Mouse (Mus musculus) CH12.LX (cell line): ENCODE measurements around the gene St7l. TPM values are rescaled to one million over a fixed set of nuclear protein-coding genes. Genes with fewer than 3 reads are reported as not detected.

Experiments used
- DNase-seq: peaks from one replicate; pipeline ENCODE4 v3.0.0-alpha.2; 2013; ENCODE audit errors: extremely low read depth
- H3K27ac ChIP-seq: 2 replicates; pipeline ENCODE4 v1.5.1; 2012; ENCODE audit warnings: low read depth, mild to moderate bottlenecking, control low read depth, moderate library complexity; ENCODE audit not compliant: insufficient read depth
- H3K27me3 ChIP-seq: replicated peaks from 2 replicates; pipeline ENCODE3; 2012; ENCODE audit warnings: inconsistent platforms
- H3K36me3 ChIP-seq, 2 experiments: replicated peaks in 1 of 2; 2 replicates each; pipeline versions ENCODE3 to v1.6.1; 2012; ENCODE audit warnings: inconsistent platforms in 1 of 2, low read length in 1 of 2, mild to moderate bottlenecking in 1 of 2, mixed read lengths in 1 of 2, moderate library complexity in 1 of 2; ENCODE audit not compliant: control insufficient read depth in 1 of 2, insufficient read depth in 1 of 2
- H3K4me1 ChIP-seq, 2 experiments: 2 replicates each; pipeline ENCODE4 v1.6.1; 2012; ENCODE audit warnings: inconsistent platforms in 1 of 2, moderate library complexity in 1 of 2; ENCODE audit not compliant: insufficient read depth in 2 of 2, control insufficient read depth in 1 of 2
- H3K4me2 ChIP-seq: 2 replicates; pipeline ENCODE4 v1.6.1; 2012; ENCODE audit warnings: low read depth, mild to moderate bottlenecking, control low read depth; ENCODE audit not compliant: poor library complexity, insufficient read depth, severe bottlenecking
- H3K4me3 ChIP-seq, 3 experiments: fragments of 150-350 bp in 1 of 3; sonication (generic) in 1 of 3; replicated peaks in 1 of 3; 2 replicates each; pipeline versions ENCODE3 to v1.5.1; 2011 to 2012; ENCODE audit warnings: low read depth in 2 of 3, low read length in 2 of 3, mild to moderate bottlenecking in 2 of 3, moderate library complexity in 2 of 3, control low read depth in 1 of 3, improper control_type of control experiment in 1 of 3, inconsistent platforms in 1 of 3, mixed read lengths in 1 of 3; ENCODE audit not compliant: poor library complexity in 1 of 3
- H3K79me2 ChIP-seq: replicated peaks from 2 replicates; pipeline ENCODE4 v1.6.1; 2012; ENCODE audit warnings: mild to moderate bottlenecking, moderate library complexity; ENCODE audit not compliant: control insufficient read depth, poor library complexity, insufficient read depth, severe bottlenecking; ENCODE audit errors: extremely low read depth
- H3K9ac ChIP-seq: 2 replicates; pipeline ENCODE4 v1.6.1; 2012; ENCODE audit warnings: low read depth, mild to moderate bottlenecking, control low read depth, moderate library complexity; ENCODE audit not compliant: insufficient read depth
- H3K9me3 ChIP-seq: replicated peaks from 2 replicates; pipeline ENCODE3; 2012; ENCODE audit warnings: low read length, inconsistent platforms, mixed read lengths
- CHD2 ChIP-seq: IDR thresholded peaks from 2 replicates; pipeline ENCODE4 v1.6.1; 2011; ENCODE audit warnings: low read length, improper control_type of control experiment
- CTCF ChIP-seq, 2 experiments: IDR thresholded peaks in 1 of 2; conservative IDR thresholded peaks in 1 of 2; 2 replicates each; pipeline ENCODE4 v1.5.1; 2011 to 2012; ENCODE audit warnings: low read depth in 2 of 2, low read length in 2 of 2, improper control_type of control experiment in 1 of 2, inconsistent platforms in 1 of 2, mild to moderate bottlenecking in 1 of 2, moderate library complexity in 1 of 2
- E2F4 ChIP-seq: IDR thresholded peaks from 2 replicates; pipeline ENCODE4 v1.6.1; 2011; ENCODE audit warnings: low read depth, low read length, improper control_type of control experiment; ENCODE audit not compliant: insufficient replicate concordance
- ELF1 ChIP-seq: IDR thresholded peaks from 2 replicates; pipeline ENCODE4 v1.6.1; 2014; ENCODE audit warnings: low read depth, mild to moderate bottlenecking, inconsistent platforms, low read length, improper control_type of control experiment
- ETS1 ChIP-seq: conservative IDR thresholded peaks from 2 replicates; pipeline ENCODE4 v1.6.1; 2012; ENCODE audit warnings: low read depth, mild to moderate bottlenecking, inconsistent platforms, low read length, improper control_type of control experiment, moderate library complexity
- JUN ChIP-seq: IDR thresholded peaks from 2 replicates; pipeline ENCODE4 v1.6.1; 2011; ENCODE audit warnings: low read depth, mild to moderate bottlenecking, low read length, improper control_type of control experiment, moderate library complexity; ENCODE audit not compliant: insufficient read depth
- JUND ChIP-seq: conservative IDR thresholded peaks from 2 replicates; pipeline ENCODE4 v1.6.1; 2011; ENCODE audit warnings: low read depth, low read length, improper control_type of control experiment
- KAT2A ChIP-seq: IDR thresholded peaks from 2 replicates; pipeline ENCODE4 v1.6.1; 2012; ENCODE audit warnings: low read length, improper control_type of control experiment, inconsistent platforms; ENCODE audit not compliant: insufficient replicate concordance
- MAX ChIP-seq: IDR thresholded peaks from 2 replicates; pipeline ENCODE4 v1.6.1; 2011; ENCODE audit warnings: low read length, improper control_type of control experiment
- MEF2A ChIP-seq: IDR thresholded peaks from 2 replicates; pipeline ENCODE4 v1.6.1; 2014; ENCODE audit warnings: low read depth, mild to moderate bottlenecking, inconsistent platforms, low read length, improper control_type of control experiment, borderline replicate concordance
- NELFE ChIP-seq: IDR thresholded peaks from 2 replicates; pipeline ENCODE4 v1.6.1; 2011; ENCODE audit warnings: low read depth, low read length, improper control_type of control experiment
- NRF1 ChIP-seq: IDR thresholded peaks from 2 replicates; pipeline ENCODE4 v1.6.1; 2014; ENCODE audit warnings: low read depth, mild to moderate bottlenecking, inconsistent platforms, low read length, improper control_type of control experiment, moderate library complexity
- POLR2A ChIP-seq: IDR thresholded peaks from 2 replicates; pipeline ENCODE4 v1.6.1; 2011; ENCODE audit warnings: low read depth, mild to moderate bottlenecking, improper control_type of control experiment, low read length
- POLR2AphosphoS2 ChIP-seq: IDR thresholded peaks from 2 replicates; pipeline ENCODE4 v1.6.1; 2011; ENCODE audit warnings: low read depth, low read length, improper control_type of control experiment
- RAD21 ChIP-seq: IDR thresholded peaks from 2 replicates; pipeline ENCODE4 v1.6.1; 2011; ENCODE audit warnings: low read depth, mild to moderate bottlenecking, low read length, improper control_type of control experiment, moderate library complexity
- RCOR1 ChIP-seq: conservative IDR thresholded peaks from 2 replicates; pipeline ENCODE4 v1.6.1; 2012; ENCODE audit warnings: low read depth, mild to moderate bottlenecking, inconsistent platforms, low read length, improper control_type of control experiment
- SMC3 ChIP-seq: IDR thresholded peaks from 2 replicates; pipeline ENCODE4 v1.6.1; 2011; ENCODE audit warnings: low read depth, low read length, improper control_type of control experiment
- TBP ChIP-seq: conservative IDR thresholded peaks from 2 replicates; pipeline ENCODE4 v1.6.1; 2011; ENCODE audit warnings: low read depth, low read length, improper control_type of control experiment
- TCF12 ChIP-seq: IDR thresholded peaks from 2 replicates; pipeline ENCODE4 v1.6.1; 2014; ENCODE audit warnings: low read depth, mild to moderate bottlenecking, inconsistent platforms, low read length, improper control_type of control experiment
- UBTF ChIP-seq: IDR thresholded peaks from 2 replicates; pipeline ENCODE4 v1.6.1; 2012; ENCODE audit warnings: low read depth, mild to moderate bottlenecking, inconsistent platforms, low read length, improper control_type of control experiment, moderate library complexity
- USF2 ChIP-seq: conservative IDR thresholded peaks from 2 replicates; pipeline ENCODE4 v1.6.1; 2011; ENCODE audit warnings: low read depth, low read length, improper control_type of control experiment
- ZC3H11A ChIP-seq: IDR thresholded peaks from 2 replicates; pipeline ENCODE4 v1.6.1; 2012; ENCODE audit warnings: low read depth, mild to moderate bottlenecking, inconsistent platforms, low read length, improper control_type of control experiment
- ZMIZ1 ChIP-seq: IDR thresholded peaks from 2 replicates; pipeline ENCODE4 v1.6.1; 2012; ENCODE audit warnings: low read depth, mild to moderate bottlenecking, inconsistent platforms, low read length, improper control_type of control experiment
- dilution Hi-C: fragments of 300-500 bp; cut with MboI; formaldehyde crosslinking; loops from 2 replicates; pipeline ENCODE4 v1.14.3; 2020; ENCODE audit warnings: low sequenced_read_pairs; ENCODE audit not compliant: extremely low pct_unique_long_range_greater_than_20kb, extremely low pct_ligation_motif_present
- in situ Hi-C: fragments of 300-500 bp; cut with MboI; formaldehyde crosslinking; loops from 3 replicates; pipeline ENCODE4 v1.14.3; 2019; ENCODE audit warnings: low sequenced_read_pairs, low pct_ligation_motif_present, low pct_unique_long_range_greater_than_20kb, mixed read lengths
- polyA plus RNA-seq: library from polyadenylated mRNA; unstranded; fragments of >175 nt; gene quantifications from 2 replicates; pipeline ENCODE4 v1.2.1, GENCODE M21; 2012; ENCODE audit warnings: low read depth; ENCODE audit not compliant: insufficient read length
- total RNA-seq, 2 experiments: library from RNA; depleted of rRNA; stranded (reverse); fragments of 300-350 nt in 1 of 2; fragments of >200 nt in 1 of 2; gene quantifications; 2 replicates each; pipeline ENCODE4 v1.2.3; 2012 to 2014

The St7l gene
- total and polyA plus RNA-seq, 3 experiments, result 8.1 to 14.1 (median 10.4) TPM

- Histone ChIP-seq H3K36me3 (no peaks in the 10 kb centered on the region), H3K9ac (no peak overlapping the region), H3K27ac (no peak overlapping the region), H3K4me3 (no peak overlapping the region), H3K4me2 (no peak overlapping the region), H3K9me3 (no peaks in the 10 kb centered on the region), H3K27me3 (peaks cover 2% of the 10 kb centered on the region), H3K4me1 (peaks cover 3 to 7% of the 10 kb centered on the region in 2 experiments; a peak in 2 of 4 replicates), H3K79me2 (no peaks in the 10 kb centered on the region)
- DNase-seq, result no peak
- no peak for TF ChIP-seq ETS1
- no peak for TF ChIP-seq ZMIZ1
- no peak for TF ChIP-seq E2F4
- no peak for TF ChIP-seq SMC3
- no peak for TF ChIP-seq JUND
- no peak for TF ChIP-seq MAX
- no peak for TF ChIP-seq UBTF
- TF ChIP-seq JUN, result no peak
- TF ChIP-seq ZC3H11A, result no peak
- no peak for TF ChIP-seq RAD21
- TF ChIP-seq POLR2AphosphoS2, result no peak
- no peak for TF ChIP-seq CHD2
- TF ChIP-seq NELFE, result no peak
- TF ChIP-seq KAT2A, result no peak
- TF ChIP-seq POLR2A, result no peak
- TF ChIP-seq TCF12, result no peak
- no peak for TF ChIP-seq RCOR1
- TF ChIP-seq USF2, result no peak
- TF ChIP-seq NRF1, result no peak
- in situ Hi-C loops, result loop anchor here (10.0 kb wide), 1 partner anchor 180 kb away; the partner anchor contains the start of genes Fam19a3, Ppm1j and Rhoc
- dilution Hi-C loops, result no loop called here
Measured at GRCm38 (mm10) chr3:104965070-104965855, 101.5 kb downstream of the St7l start.

DNA sequence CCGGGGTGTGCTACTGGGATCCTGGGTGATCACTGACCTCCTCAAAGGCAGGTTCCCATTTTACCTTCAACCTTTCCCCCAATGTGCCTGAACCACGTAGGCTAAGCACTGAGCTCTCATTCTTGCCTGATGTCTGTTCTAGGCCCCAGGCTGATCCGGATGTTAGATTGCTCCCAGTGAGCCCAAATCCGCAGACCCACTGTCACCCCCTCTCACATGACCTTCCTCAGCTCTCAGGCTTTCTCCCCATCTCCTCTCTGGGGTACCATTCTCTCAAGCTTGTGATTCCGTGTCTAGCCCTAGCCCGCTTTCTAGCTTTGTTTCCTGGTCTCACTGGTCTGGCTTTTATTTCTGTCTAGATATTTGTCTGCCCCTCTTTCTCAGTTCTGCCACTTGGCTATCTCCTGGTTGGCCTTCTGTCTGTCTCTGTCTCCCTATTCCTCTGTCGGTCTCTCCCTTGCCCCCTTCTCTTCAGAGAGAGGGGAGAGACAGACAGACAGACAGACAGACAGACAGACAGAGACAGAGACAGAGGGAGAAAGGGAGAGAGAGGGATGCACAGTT, 102.3 kb downstream of the St7l start:
- TF ChIP-seq ZC3H11A (no peak), JUN (no peak), MEF2A (no peak), ELF1 (no peak), TBP (no peak), ETS1 (no peak), CTCF (conservative IDR thresholded peaks at IDR 0.05 in 1 of 2, IDR thresholded peaks at IDR 0.05 in 1 of 2; ENCODE audit: low read depth in 2 of 2, low read length in 2 of 2) (no peak)
- peaks cover 4% of the 10 kb centered on the region for H3K9me3 ChIP-seq
- no peak overlapping the region for H3K27ac ChIP-seq
- H3K4me2 ChIP-seq, result no peak overlapping the region
- H3K27me3 ChIP-seq, result peaks cover 2% of the 10 kb centered on the region
- in situ Hi-C loops (loop anchor here (10.0 kb wide), 1 partner anchor 181 kb away; the partner anchor contains the start of genes Fam19a3, Ppm1j and Rhoc), dilution Hi-C loops (no loop called here)
- no peak overlapping the region for H3K4me3 ChIP-seq
- H3K4me1 ChIP-seq, result peaks cover 3 to 7% of the 10 kb centered on the region in 2 experiments; a peak in 2 of 4 replicates
- no peak for DNase-seq
- H3K79me2 ChIP-seq, result no peaks in the 10 kb centered on the region
- H3K36me3 ChIP-seq, result no peaks in the 10 kb centered on the region
- H3K9ac ChIP-seq, result no peak overlapping the region
